Mouse (Mus musculus): Measurements from ENCODE around the gene Mgat4b. TPM values are rescaled to one million over a fixed set of nuclear protein-coding genes. Genes with fewer than 3 reads are reported as not detected.
A peak's percentile ranks its signal among the peaks of the same experiment; 100 is the strongest.

Mgat4b gene
- total RNA-seq, 1 experiment: 22.6 TPM

- in situ Hi-C loops (cut with MboI; ENCODE audit: low sequenced_read_pairs in 2 of 2, unreplicated experiment in 2 of 2): no loop called here
- TF ChIP-seq ZC3H11A (IDR thresholded peaks at IDR 0.05; ENCODE audit: borderline replicate concordance, low read depth, low read length) (no peak), ZNF384 (IDR thresholded peaks at IDR 0.05; ENCODE audit: low read depth, low read length) (no peak), HCFC1 (IDR thresholded peaks at IDR 0.05; ENCODE audit: borderline replicate concordance, insufficient read depth, low read length) (no peak), CHD2 (IDR thresholded peaks at IDR 0.05; ENCODE audit: low read depth, low read length) (no peak), MAFK (IDR thresholded peaks at IDR 0.05; ENCODE audit: insufficient read depth, low read depth, low read length) (no peak)
These were observed 33.2 kb downstream of the Mgat4b start for GRCm38 (mm10) chr11:50243926-50244325.

GRCm38 (mm10) chr11:50245269-50245668, 34.6 kb downstream of the Mgat4b start:
- no peak overlapping the region for H3K9ac ChIP-seq (ENCODE audit: insufficient read depth, low read depth, low read length, poor library complexity, severe bottlenecking)
- in situ Hi-C loops (cut with MboI; ENCODE audit: low sequenced_read_pairs in 2 of 2, unreplicated experiment in 2 of 2): no loop called here
- H3K36me3 ChIP-seq (ENCODE audit: control insufficient read depth, insufficient read depth, low read length, poor library complexity, severe bottlenecking): no peaks in the 10 kb centered on the region
- peaks cover 0 to 5% of the 10 kb centered on the region in 2 experiments; a peak in 2 of 4 replicates for H3K4me1 ChIP-seq (ENCODE audit: control insufficient read depth in 2 of 2, insufficient read depth in 2 of 2, low read length in 2 of 2, poor library complexity in 1 of 2)
- H3K27ac ChIP-seq (ENCODE audit: insufficient read depth, low read depth, low read length, poor library complexity, severe bottlenecking): no peak overlapping the region
- H3K9me3 ChIP-seq (ENCODE audit: control insufficient read depth, insufficient read depth, low read depth, low read length): no peaks in the 10 kb centered on the region
- no peak overlapping the region for H3K4me3 ChIP-seq (ENCODE audit: insufficient read depth in 1 of 2, low read depth in 1 of 2, low read length in 2 of 2, poor library complexity in 1 of 2, severe bottlenecking in 1 of 2)
- no peak for DNase-seq (ENCODE audit: low read depth, low spot score)
- TF ChIP-seq MAFK (IDR thresholded peaks at IDR 0.05; ENCODE audit: insufficient read depth, low read depth, low read length) (no peak), ZC3H11A (IDR thresholded peaks at IDR 0.05; ENCODE audit: borderline replicate concordance, low read depth, low read length) (no peak), CHD2 (IDR thresholded peaks at IDR 0.05; ENCODE audit: low read depth, low read length) (no peak), HCFC1 (IDR thresholded peaks at IDR 0.05; ENCODE audit: borderline replicate concordance, insufficient read depth, low read length) (no peak), ZNF384 (IDR thresholded peaks at IDR 0.05; ENCODE audit: low read depth, low read length) (no peak)

More at GRCm38 (mm10) chr11:50243926-50244325, 33.2 kb downstream of the Mgat4b start:
- no peak overlapping the region for H3K27ac ChIP-seq (ENCODE audit: insufficient read depth, low read depth, low read length, poor library complexity, severe bottlenecking)
- H3K36me3 ChIP-seq (ENCODE audit: control insufficient read depth, insufficient read depth, low read length, poor library complexity, severe bottlenecking): no peaks in the 10 kb centered on the region
- DNase-seq (ENCODE audit: low read depth, low spot score): no peak
- no peak overlapping the region for H3K4me3 ChIP-seq (ENCODE audit: insufficient read depth in 1 of 2, low read depth in 1 of 2, low read length in 2 of 2, poor library complexity in 1 of 2, severe bottlenecking in 1 of 2)
- no peaks in the 10 kb centered on the region for H3K9me3 ChIP-seq (ENCODE audit: control insufficient read depth, insufficient read depth, low read depth, low read length)
- no peak overlapping the region for H3K9ac ChIP-seq (ENCODE audit: insufficient read depth, low read depth, low read length, poor library complexity, severe bottlenecking)
- peaks cover 0 to 3% of the 10 kb centered on the region in 2 experiments; a peak in 2 of 4 replicates for H3K4me1 ChIP-seq (ENCODE audit: control insufficient read depth in 2 of 2, insufficient read depth in 2 of 2, low read length in 2 of 2, poor library complexity in 1 of 2)

- no peak for DNase-seq (ENCODE audit: low read depth, low spot score)
- no peak overlapping the region; the same call in 1 of the 2 replicates for H3K9ac ChIP-seq (ENCODE audit: insufficient read depth, low read depth, low read length, poor library complexity, severe bottlenecking)
- no peaks in the 10 kb centered on the region for H3K36me3 ChIP-seq (ENCODE audit: control insufficient read depth, insufficient read depth, low read length, poor library complexity, severe bottlenecking)
- in situ Hi-C loops (cut with MboI; ENCODE audit: low sequenced_read_pairs in 2 of 2, unreplicated experiment in 2 of 2): no loop called here
- no peaks in the 10 kb centered on the region for H3K9me3 ChIP-seq (ENCODE audit: control insufficient read depth, insufficient read depth, low read depth, low read length)
- no peak overlapping the region; a peak in 1 of 4 replicates for H3K4me3 ChIP-seq (ENCODE audit: insufficient read depth in 1 of 2, low read depth in 1 of 2, low read length in 2 of 2, poor library complexity in 1 of 2, severe bottlenecking in 1 of 2)
- peak overlapping the region; percentile 44; the same call in 1 of the 2 replicates for H3K27ac ChIP-seq (ENCODE audit: insufficient read depth, low read depth, low read length, poor library complexity, severe bottlenecking)
- TF ChIP-seq MAFK (IDR thresholded peaks at IDR 0.05; ENCODE audit: insufficient read depth, low read depth, low read length) (no peak), ZC3H11A (IDR thresholded peaks at IDR 0.05; ENCODE audit: borderline replicate concordance, low read depth, low read length) (no peak), CHD2 (IDR thresholded peaks at IDR 0.05; ENCODE audit: low read depth, low read length) (no peak), HCFC1 (IDR thresholded peaks at IDR 0.05; ENCODE audit: borderline replicate concordance, insufficient read depth, low read length) (no peak), ZNF384 (IDR thresholded peaks at IDR 0.05; ENCODE audit: low read depth, low read length) (no peak)
- H3K4me1 ChIP-seq (ENCODE audit: control insufficient read depth in 2 of 2, insufficient read depth in 2 of 2, low read length in 2 of 2, poor library complexity in 1 of 2): peaks cover 4 to 21% of the 10 kb centered on the region in 2 experiments; a peak in 3 of 4 replicates
These were observed 37.9 kb downstream of the Mgat4b start for GRCm38 (mm10) chr11:50248473-50249171.

GRCm38 (mm10) chr11:50252166-50252565, 41.5 kb downstream of the Mgat4b start:
- H3K9ac ChIP-seq (ENCODE audit: insufficient read depth, low read depth, low read length, poor library complexity, severe bottlenecking): peak overlapping the region; percentile 74
- TF ChIP-seq CHD2 (IDR thresholded peaks at IDR 0.05; ENCODE audit: low read depth, low read length): no peak
- no peak for TF ChIP-seq ZC3H11A (IDR thresholded peaks at IDR 0.05; ENCODE audit: borderline replicate concordance, low read depth, low read length)
- TF ChIP-seq MAFK (IDR thresholded peaks at IDR 0.05; ENCODE audit: insufficient read depth, low read depth, low read length): no peak
- no peak for TF ChIP-seq ZNF384 (IDR thresholded peaks at IDR 0.05; ENCODE audit: low read depth, low read length)
- TF ChIP-seq HCFC1 (IDR thresholded peaks at IDR 0.05; ENCODE audit: borderline replicate concordance, insufficient read depth, low read length): no peak
- peak; percentile 49 for DNase-seq (ENCODE audit: low read depth, low spot score)
- H3K36me3 ChIP-seq (ENCODE audit: control insufficient read depth, insufficient read depth, low read length, poor library complexity, severe bottlenecking): no peaks in the 10 kb centered on the region; the same call in 1 of the 2 replicates
- H3K9me3 ChIP-seq (ENCODE audit: control insufficient read depth, insufficient read depth, low read depth, low read length): no peaks in the 10 kb centered on the region
- in situ Hi-C loops (cut with MboI; ENCODE audit: low sequenced_read_pairs in 2 of 2, unreplicated experiment in 2 of 2): no loop called here
- peaks cover 4 to 23% of the 10 kb centered on the region in 2 experiments; a peak in 3 of 4 replicates for H3K4me1 ChIP-seq (ENCODE audit: control insufficient read depth in 2 of 2, insufficient read depth in 2 of 2, low read length in 2 of 2, poor library complexity in 1 of 2)
- H3K27ac ChIP-seq (ENCODE audit: insufficient read depth, low read depth, low read length, poor library complexity, severe bottlenecking): peak overlapping the region; percentile 91
- H3K4me3 ChIP-seq (ENCODE audit: insufficient read depth in 1 of 2, low read depth in 1 of 2, low read length in 2 of 2, poor library complexity in 1 of 2, severe bottlenecking in 1 of 2): peak overlapping the region; percentile 14 to 32; a peak in 3 of 4 replicates
